Mouse (Mus musculus) forelimb bud, embryonic 11.5 days (tissue): ENCODE data around the gene Hoxd11.

Source experiments
- DNase-seq: peaks from one replicate; pipeline ENCODE4 v3.0.0-alpha.2; 2012; ENCODE audit warnings: low read depth, low spot score

Hoxd11 gene

DNA sequence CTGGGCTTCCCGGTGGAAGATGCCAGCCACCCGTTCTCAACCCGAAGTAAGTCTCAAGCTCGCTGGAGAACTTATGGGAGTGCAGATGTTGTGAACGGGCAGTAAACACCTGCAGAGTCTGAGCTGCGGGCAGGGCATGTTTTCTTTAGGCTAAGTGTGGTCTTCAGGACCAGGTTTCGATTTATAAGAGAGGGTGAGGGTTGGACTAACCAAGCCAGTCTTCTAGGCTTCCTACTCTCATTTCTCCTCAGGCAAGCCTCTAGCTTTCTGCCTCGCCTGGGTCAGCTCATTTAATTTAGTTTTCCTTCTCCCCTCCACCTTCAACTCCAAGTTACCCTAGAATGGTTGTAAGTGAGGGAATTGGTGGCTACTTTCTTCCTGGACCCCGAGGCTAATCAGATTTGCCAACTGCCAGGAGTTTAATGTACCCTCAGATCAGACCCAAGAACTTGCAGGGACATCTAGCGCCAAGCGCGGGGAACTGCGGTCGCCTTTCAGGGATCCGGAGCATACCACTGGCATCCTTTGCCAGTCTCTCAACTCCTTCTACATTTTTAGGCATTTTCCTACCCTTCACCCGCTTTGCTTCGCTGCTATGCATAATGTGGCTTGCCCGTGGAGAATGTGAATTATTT, 15.9 kb upstream of the Hoxd11 start:
- peak; percentile 79 for DNase-seq

DNA sequence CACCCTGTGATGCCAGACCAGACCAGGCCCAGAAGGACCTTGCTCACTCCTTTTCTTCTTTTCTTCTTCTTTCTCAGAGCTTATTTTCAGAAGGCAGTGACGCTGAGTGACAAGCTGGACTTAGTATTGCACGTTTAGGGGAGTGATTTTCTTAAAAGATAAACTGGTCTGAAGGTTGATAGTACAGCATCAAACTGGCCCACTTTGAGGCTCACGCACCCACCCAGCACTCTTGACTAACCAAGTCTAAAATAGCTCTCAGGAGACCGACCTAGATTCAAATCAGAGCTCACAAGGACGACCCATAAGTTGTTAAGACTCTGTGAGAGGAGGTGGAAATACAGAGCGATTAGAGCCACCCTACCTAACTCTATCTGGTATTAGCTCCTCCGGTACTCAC, 12.9 kb upstream of the Hoxd11 start:
- DNase-seq = no peak

- no peak for DNase-seq
Measured at GRCm38 (mm10) chr2:74667191-74667841, 12.0 kb upstream of the Hoxd11 start.

GRCm38 (mm10) chr2:74667842-74668357, 11.5 kb upstream of the Hoxd11 start, which contains the start of gene Hoxd13:
Gene Hoxd13 (plus strand): TSS chr2:74668310.
- DNase-seq = no peak

- DNase-seq = no peak
Measured at GRCm38 (mm10) chr2:74668370-74669229, 10.8 kb upstream of the Hoxd11 start.

- no peak for DNase-seq
Measured at GRCm38 (mm10) chr2:74669230-74669578, 10.2 kb upstream of the Hoxd11 start.

DNA sequence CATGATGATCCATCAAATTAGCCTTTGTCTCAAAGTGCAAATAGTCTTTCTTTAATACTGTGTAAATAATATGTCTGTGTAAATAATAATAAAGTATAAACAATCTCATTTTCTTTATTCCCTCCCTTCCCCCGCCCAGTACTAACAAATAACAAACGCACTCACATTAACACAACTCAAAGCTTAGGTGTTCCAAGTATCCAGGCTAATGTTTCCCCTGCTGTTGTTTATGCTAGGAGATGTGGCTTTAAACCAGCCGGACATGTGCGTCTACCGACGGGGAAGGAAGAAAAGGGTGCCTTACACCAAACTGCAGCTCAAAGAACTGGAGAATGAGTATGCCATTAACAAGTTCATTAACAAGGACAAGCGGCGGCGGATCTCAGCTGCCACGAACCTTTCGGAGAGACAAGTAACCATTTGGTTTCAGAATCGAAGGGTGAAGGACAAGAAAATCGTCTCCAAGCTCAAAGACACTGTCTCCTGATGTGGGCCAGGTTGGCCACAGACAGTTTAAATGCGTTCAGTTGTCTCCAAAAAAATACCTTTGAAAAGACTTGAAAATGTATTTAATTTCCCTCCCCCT, 9.6 kb upstream of the Hoxd11 start:
- DNase-seq = no peak

- no peak for DNase-seq
Measured at GRCm38 (mm10) chr2:74670632-74671188, 8.6 kb upstream of the Hoxd11 start.

DNA sequence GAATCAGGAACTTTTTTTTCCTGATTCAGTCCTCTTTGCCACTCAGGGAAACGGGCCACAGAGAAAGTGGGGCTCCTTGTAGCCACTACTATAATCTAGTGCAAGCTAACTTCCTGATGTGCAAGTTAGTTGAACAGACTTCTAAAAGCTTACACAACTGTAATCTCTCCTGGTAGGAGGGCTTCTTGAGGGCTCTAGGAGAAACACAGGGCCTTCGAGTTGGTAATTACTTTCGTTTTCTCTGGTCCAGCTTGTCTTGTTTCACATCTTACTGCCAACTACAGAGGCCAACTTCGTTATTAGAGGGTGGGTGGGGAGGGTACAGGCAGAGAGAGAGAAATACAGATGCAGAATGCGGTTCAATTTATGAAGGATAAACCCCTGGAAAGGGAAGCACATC, 7.5 kb upstream of the Hoxd11 start:
- DNase-seq = no peak

- DNase-seq = peak; percentile 89
Measured at GRCm38 (mm10) chr2:74672481-74673362, 6.6 kb upstream of the Hoxd11 start.

DNA sequence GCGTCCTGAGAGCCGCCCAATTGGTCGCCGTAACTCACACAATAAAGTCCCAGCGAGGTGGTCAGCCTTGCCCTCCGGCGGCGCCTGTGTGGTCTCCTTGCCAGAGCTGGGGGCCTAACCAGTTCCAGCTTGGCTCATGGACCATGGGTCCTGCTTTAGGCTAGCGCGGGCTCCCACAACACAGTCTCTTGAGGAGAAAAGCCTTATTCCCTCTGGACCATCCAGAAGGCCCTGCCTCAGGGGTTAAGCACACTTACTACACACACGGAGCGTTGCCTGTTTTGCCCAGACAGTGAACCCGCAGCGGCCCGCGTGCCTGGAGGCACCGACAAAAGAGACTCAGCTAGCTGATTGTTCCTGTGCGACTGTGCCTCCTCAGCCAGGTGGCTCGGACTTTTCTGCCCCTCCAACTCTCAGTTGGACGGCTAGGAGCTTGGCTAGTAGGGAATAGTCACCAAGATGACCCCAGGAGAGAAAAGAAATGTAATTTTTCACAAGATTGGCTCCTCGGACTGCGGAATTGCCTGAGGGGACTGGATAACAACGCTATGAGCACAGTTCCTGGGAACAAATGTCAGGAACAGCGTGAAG, 5.4 kb upstream of the Hoxd11 start:
- peak; percentile 82 for DNase-seq

GRCm38 (mm10) chr2:74674881-74675665, 4.3 kb upstream of the Hoxd11 start, which contains the start of gene Hoxd12:
Gene Hoxd12 (plus strand): TSS chr2:74675013.
- DNase-seq = peak; percentile 74

DNA sequence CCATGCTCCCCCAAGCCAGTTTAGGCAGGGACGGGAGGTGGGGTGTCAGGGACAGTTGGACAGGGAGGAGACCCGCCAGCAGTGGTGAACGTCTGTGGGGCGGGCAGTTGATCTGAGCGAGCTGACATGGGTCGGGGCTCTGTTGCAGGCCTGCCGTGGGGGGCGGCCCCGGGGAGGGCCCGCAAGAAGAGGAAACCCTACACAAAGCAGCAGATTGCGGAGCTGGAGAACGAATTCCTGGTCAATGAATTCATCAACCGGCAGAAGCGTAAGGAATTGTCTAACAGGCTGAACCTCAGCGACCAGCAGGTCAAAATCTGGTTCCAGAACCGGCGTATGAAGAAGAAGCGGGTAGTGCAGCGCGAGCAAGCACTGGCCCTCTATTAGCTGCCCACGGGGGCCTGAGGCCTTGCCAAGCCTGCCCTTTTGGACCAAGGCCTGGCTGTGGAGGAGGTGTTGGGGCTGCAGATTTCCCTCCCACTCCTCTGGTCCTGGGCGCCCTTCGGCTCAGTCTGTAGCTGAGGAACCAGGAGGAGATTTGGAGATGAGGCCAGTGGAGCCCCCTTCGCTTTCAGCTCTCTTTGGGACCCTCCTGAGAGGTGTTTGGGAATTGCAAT, 3.6 kb upstream of the Hoxd11 start:
- no peak for DNase-seq

DNA sequence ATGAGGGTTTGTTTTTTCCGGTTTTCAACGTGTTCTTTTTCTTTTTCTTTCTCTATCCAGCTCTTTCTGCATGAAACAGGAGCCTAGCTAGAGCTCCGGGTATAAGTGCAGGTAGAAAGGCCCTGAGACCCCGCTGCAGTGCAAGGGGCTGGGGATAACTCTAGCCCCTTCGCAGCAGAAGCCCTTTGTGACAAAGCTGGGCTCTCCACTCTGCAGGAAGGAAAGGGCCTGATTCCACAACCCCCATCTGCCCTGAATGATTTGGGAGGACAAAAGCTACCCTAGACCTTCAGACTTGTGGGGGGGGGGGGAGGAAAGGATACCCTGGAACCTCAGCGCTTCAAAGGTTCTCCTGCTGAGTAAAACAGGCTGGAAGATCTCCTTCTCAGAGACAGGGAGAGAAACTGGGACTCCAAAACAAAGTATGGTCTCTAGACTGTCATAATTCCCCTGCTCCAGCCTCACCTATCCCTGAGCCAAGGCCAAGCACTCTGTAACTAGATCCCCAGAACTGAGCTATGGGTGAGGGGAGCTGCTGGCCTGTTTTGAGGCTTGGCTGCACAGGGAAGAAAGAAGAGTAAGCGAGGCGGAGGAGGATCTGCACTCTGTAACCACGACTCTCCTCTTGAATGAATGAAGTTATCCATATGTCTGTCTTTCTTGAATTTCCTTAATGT, 2.8 kb upstream of the Hoxd11 start:
- no peak for DNase-seq

- DNase-seq = no peak
Measured at GRCm38 (mm10) chr2:74677106-74677505, 2.3 kb upstream of the Hoxd11 start.

GRCm38 (mm10) chr2:74679596-74679971, 227 bp downstream of the Hoxd11 start:
- no peak for DNase-seq

DNA sequence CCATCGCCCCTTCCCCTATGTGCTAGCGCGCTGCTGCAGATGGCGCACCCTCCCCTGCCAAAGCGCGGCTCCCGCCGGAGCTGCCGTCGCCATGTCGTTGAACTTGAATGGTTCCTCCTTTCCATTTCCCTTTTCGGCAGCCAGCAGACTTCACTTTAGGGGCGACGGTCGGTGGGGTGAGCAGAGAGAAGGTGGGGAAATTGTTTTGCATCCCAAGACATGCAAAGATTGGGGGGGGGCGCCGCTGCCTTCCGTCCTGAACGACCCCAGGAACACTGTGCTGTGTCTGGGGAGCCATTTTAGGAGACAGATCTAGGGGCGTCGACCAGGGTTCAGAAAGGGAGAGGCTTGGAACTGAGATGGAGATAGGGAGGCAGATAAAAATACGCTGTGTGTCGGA, 623 bp downstream of the Hoxd11 start:
- no peak for DNase-seq
